Mouse (Mus musculus) midbrain, postnatal 0 days (tissue): ENCODE data around the gene Dnajb14. TPM values are rescaled to one million over a fixed set of nuclear protein-coding genes. Genes with fewer than 3 reads are reported as not detected.
"Not testable (repeated sequence)": the region's sequence is repeated elsewhere in the genome, so short reads cannot be mapped to it uniquely, and the experiment has no call there.

Source experiments
- ATAC-seq: fragments of 200-750 bp; cut with Nextera tagmentation; 2 replicates; pipeline ENCODE4 v1.8.0; 2017; ENCODE audit warnings: moderate number of reproducible peaks, mild to moderate bottlenecking, moderate TSS enrichment, moderate library complexity; ENCODE audit not compliant: low FRiP score
- DNase-seq: peaks from one replicate; pipeline ENCODE4 v3.0.0-alpha.2; 2015; ENCODE audit warnings: low spot score
- H3K27ac ChIP-seq: fragments of 300-500 bp; sonication (generic); 2 replicates; pipeline ENCODE4 v1.5.1; 2014; ENCODE audit warnings: low read depth, mild to moderate bottlenecking, low read length, mixed read lengths
- H3K27me3 ChIP-seq: fragments of 300-500 bp; sonication (generic); 2 replicates; pipeline ENCODE4 v1.6.1; 2014; ENCODE audit warnings: low read length, control low read depth, mixed read lengths; ENCODE audit not compliant: insufficient read depth
- H3K36me3 ChIP-seq: fragments of 300-500 bp; sonication (generic); 2 replicates; pipeline ENCODE4 v1.6.1; 2014; ENCODE audit warnings: low read length, control low read depth, mixed read lengths; ENCODE audit not compliant: insufficient read depth
- H3K4me1 ChIP-seq: fragments of 300-500 bp; sonication (generic); 2 replicates; pipeline ENCODE4 v1.6.1; 2014; ENCODE audit warnings: mild to moderate bottlenecking, control low read depth, antibody characterized with exemption, low read length, mixed read lengths; ENCODE audit not compliant: insufficient read depth
- H3K4me2 ChIP-seq: fragments of 300-500 bp; sonication (generic); 2 replicates; pipeline ENCODE4 v1.6.1; 2014; ENCODE audit warnings: low read depth, mild to moderate bottlenecking, low read length, mixed read lengths; ENCODE audit not compliant: poor library complexity, severe bottlenecking
- H3K4me3 ChIP-seq: fragments of 300-500 bp; sonication (generic); 2 replicates; pipeline ENCODE4 v1.5.1; 2014; ENCODE audit warnings: low read depth, mild to moderate bottlenecking, low read length, moderate library complexity
- H3K9ac ChIP-seq: fragments of 300-500 bp; sonication (generic); replicated peaks from 2 replicates; pipeline ENCODE4 v1.6.1; 2014; ENCODE audit warnings: mild to moderate bottlenecking, low read length, moderate library complexity, mixed read lengths; ENCODE audit not compliant: poor library complexity, severe bottlenecking
- H3K9me3 ChIP-seq: fragments of 300-500 bp; sonication (generic); 2 replicates; pipeline ENCODE4 v1.6.1; 2016; ENCODE audit warnings: low read length, control low read depth
- CTCF ChIP-seq: IDR thresholded peaks from 2 replicates; pipeline ENCODE4 v1.5.1; 2016; ENCODE audit warnings: antibody characterized with exemption, mild to moderate bottlenecking
- WGBS: fragments of 180-500 bp; shearing (Covaris S2); extraction: QIAGEN DNeasy Blood & Tissue Kit; methylation state at CpG from one replicate; pipeline ENCODE4 v1.1.7; 2014; 5-methylcytosine and 5-hydroxymethylcytosine counted together
- polyA plus RNA-seq: library from polyadenylated mRNA; unstranded; fragments of >200 nt; fragmentation: Nextera tagmentation; extraction: Ambion mirVana; gene quantifications from 2 replicates; pipeline ENCODE4 v1.2.1, GENCODE M21; 2015
- total RNA-seq: library from RNA; depleted of rRNA; stranded (reverse); fragments of >200 nt; gene quantifications from 2 replicates; pipeline ENCODE4 v1.2.3, GENCODE M21; 2014

Dnajb14 gene
- total and polyA plus RNA-seq, 2 experiments from 2014 or later, result 16.9 to 23.1 TPM

- H3K9ac ChIP-seq, result no peak overlapping the region
- H3K36me3 ChIP-seq, result peaks cover 18% of the 10 kb centered on the region
- H3K27ac ChIP-seq, result no peak overlapping the region
- H3K4me2 ChIP-seq, result no peak overlapping the region
- DNase-seq, result no peak
- H3K9me3 ChIP-seq, result no peaks in the 10 kb centered on the region
- no peaks in the 10 kb centered on the region for H3K27me3 ChIP-seq
- H3K4me1 ChIP-seq, result no peaks in the 10 kb centered on the region
- no peak overlapping the region for H3K4me3 ChIP-seq
- no peak for ATAC-seq
- 88% methylated on average over 3 of the region's 3 CpGs for WGBS
- peak; percentile 51 for TF ChIP-seq CTCF
Observed at GRCm38 (mm10) chr3:137895196-137895595, 27.7 kb downstream of the Dnajb14 start.

GRCm38 (mm10) chr3:137896386-137896785 lies 28.9 kb downstream of the Dnajb14 start:
- TF ChIP-seq CTCF, result no peak
- no peak overlapping the region for H3K27ac ChIP-seq
- no peaks in the 10 kb centered on the region for H3K9me3 ChIP-seq
- peaks cover 18% of the 10 kb centered on the region for H3K36me3 ChIP-seq
- H3K27me3 ChIP-seq, result no peaks in the 10 kb centered on the region
- no peak overlapping the region for H3K4me3 ChIP-seq
- 82% methylated on average over 4 of the region's 4 CpGs for WGBS
- ATAC-seq (no peak), DNase-seq (no peak)
- H3K9ac ChIP-seq, result no peak overlapping the region
- H3K4me1 ChIP-seq, result no peaks in the 10 kb centered on the region
- no peak overlapping the region for H3K4me2 ChIP-seq

DNA sequence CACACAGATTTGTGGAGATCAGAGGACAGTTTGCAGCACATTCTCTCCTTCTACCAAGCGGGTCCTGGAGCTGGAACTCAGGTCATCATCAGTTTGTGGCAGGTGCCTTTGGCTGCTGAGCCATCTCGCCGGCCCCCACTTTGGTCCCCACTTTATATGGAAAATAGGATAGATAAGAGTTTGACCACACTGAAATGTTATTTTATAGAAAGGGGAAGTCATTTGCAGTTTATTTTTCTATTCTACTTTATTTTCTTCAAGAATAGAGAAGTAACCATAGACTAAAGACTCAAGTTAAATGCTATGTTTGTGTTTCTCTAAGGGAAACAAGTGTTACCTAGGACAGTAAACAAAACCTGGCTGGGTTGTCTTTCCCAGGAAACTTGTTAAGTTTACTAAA lies 29.4 kb downstream of the Dnajb14 start:
- H3K4me2 ChIP-seq, result no peak overlapping the region
- WGBS, result 96% methylated on average over 3 of the region's 3 CpGs
- no peaks in the 10 kb centered on the region for H3K27me3 ChIP-seq
- peaks cover 19% of the 10 kb centered on the region for H3K36me3 ChIP-seq
- no peak for TF ChIP-seq CTCF
- no peak for DNase-seq
- H3K9me3 ChIP-seq, result no peaks in the 10 kb centered on the region
- H3K4me3 ChIP-seq, result no peak overlapping the region
- H3K4me1 ChIP-seq, result no peaks in the 10 kb centered on the region
- no peak for ATAC-seq
- H3K27ac ChIP-seq, result no peak overlapping the region
- no peak overlapping the region for H3K9ac ChIP-seq

- ATAC-seq (no peak), DNase-seq (no peak)
- WGBS, result 85% methylated on average over 5 of the region's 5 CpGs
- Histone ChIP-seq H3K4me2 (no peak overlapping the region), H3K9ac (no peak overlapping the region), H3K27ac (no peak overlapping the region), H3K27me3 (no peaks in the 10 kb centered on the region), H3K4me3 (no peak overlapping the region), H3K4me1 (no peaks in the 10 kb centered on the region), H3K36me3 (peaks cover 24% of the 10 kb centered on the region), H3K9me3 (no peaks in the 10 kb centered on the region)
- no peak for TF ChIP-seq CTCF
Observed at GRCm38 (mm10) chr3:137897685-137898084, 30.2 kb downstream of the Dnajb14 start.

DNA sequence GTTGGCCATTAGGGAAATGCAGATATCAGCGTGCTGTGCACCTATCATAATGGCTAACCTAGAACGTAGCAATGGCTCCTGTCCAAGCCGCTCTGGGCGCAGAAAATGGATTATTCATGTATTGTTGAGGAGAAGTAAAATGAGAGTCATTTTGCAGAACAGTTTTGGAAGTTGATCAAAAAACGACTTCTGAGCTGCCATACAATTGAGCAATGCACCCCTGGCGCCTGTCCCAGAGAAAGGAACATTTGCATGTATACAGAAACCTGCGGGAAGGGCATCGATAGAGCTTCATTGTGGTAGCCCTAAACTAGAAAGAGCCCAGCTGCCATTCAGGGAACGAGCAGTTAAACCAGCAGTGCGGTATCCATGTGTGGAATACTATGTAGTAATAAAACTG lies 32.7 kb downstream of the Dnajb14 start:
- H3K4me1 ChIP-seq, result no peaks in the 10 kb centered on the region
- no peaks in the 10 kb centered on the region for H3K27me3 ChIP-seq
- TF ChIP-seq CTCF, result no peak
- no peak for ATAC-seq
- H3K9ac ChIP-seq, result no peak overlapping the region
- WGBS, result 58% methylated on average over 10 of the region's 10 CpGs
- peaks cover 26% of the 10 kb centered on the region for H3K36me3 ChIP-seq
- H3K27ac ChIP-seq, result no peak overlapping the region
- DNase-seq, result peak; percentile 38
- H3K4me2 ChIP-seq, result no peak overlapping the region
- H3K9me3 ChIP-seq, result no peaks in the 10 kb centered on the region
- H3K4me3 ChIP-seq, result no peak overlapping the region

GRCm38 (mm10) chr3:137913093-137913492 lies 45.6 kb downstream of the Dnajb14 start:
- Histone ChIP-seq H3K9ac (no peak overlapping the region), H3K4me1 (peaks cover 4% of the 10 kb centered on the region; the same call in 1 of the 2 replicates), H3K27me3 (no peaks in the 10 kb centered on the region), H3K4me2 (no peak overlapping the region), H3K36me3 (peaks cover 6% of the 10 kb centered on the region; the same call in 1 of the 2 replicates), H3K27ac (no peak overlapping the region), H3K9me3 (no peaks in the 10 kb centered on the region), H3K4me3 (no peak overlapping the region)
- ATAC-seq (no peak), DNase-seq (no peak)
- WGBS, result 74% methylated on average over 2 of the region's 2 CpGs
- TF ChIP-seq CTCF, result no peak

DNA sequence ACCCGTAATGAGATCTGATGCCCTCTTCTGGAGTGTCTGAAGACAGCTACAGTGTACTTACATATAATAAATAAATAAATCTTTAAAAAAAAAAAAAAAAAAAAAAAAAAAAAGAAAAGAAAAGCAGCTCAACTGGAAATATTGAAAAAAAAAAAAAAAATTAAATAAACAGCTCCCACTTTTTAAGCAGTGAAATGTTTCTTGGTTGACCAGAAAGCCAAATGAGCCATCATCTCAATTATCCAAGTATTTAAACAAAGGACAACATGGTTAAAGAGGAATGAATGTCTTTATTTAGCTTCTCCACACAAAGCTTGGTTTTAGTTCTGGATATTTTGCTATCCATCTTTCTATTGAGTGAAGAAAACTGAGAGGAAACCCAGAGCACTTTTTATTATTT lies 47.1 kb downstream of the Dnajb14 start:
- no CpG with 5 or more reads among the region's 1 CpGs for WGBS
- not testable (repeated sequence) for H3K27me3 ChIP-seq, H3K4me1 ChIP-seq, H3K27ac ChIP-seq, H3K36me3 ChIP-seq, ATAC-seq, H3K4me3 ChIP-seq, H3K4me2 ChIP-seq, DNase-seq, H3K9me3 ChIP-seq, H3K9ac ChIP-seq
